Mouse (Mus musculus) G1E (cell line): ENCODE results near the gene Zp3. TPM values are rescaled to one million over a fixed set of nuclear protein-coding genes. Genes with fewer than 3 reads are reported as not detected.
A peak's percentile ranks its signal among the peaks of the same experiment; 100 is the strongest.

ENCODE experiments used
- ATAC-seq: 2 replicates; pipeline ENCODE4 v1.8.0; 2016; ENCODE audit warnings: mild to moderate bottlenecking; ENCODE audit not compliant: insufficient number of reproducible peaks, poor library complexity, low FRiP score, severe bottlenecking; ENCODE audit errors: extremely low read depth
- DNase-seq: peaks from one replicate; pipeline ENCODE4 v3.0.0; 2012; ENCODE audit warnings: low spot score
- H3K27me3 ChIP-seq: 2 replicates; pipeline ENCODE4 v1.6.1; 2012; ENCODE audit warnings: mild to moderate bottlenecking, low read length, inconsistent platforms; ENCODE audit not compliant: insufficient read depth
- H3K36me3 ChIP-seq: replicated peaks from 2 replicates; pipeline ENCODE3; 2012; ENCODE audit warnings: mild to moderate bottlenecking, inconsistent platforms
- H3K4me1 ChIP-seq: 2 replicates; pipeline ENCODE4 v1.6.1; 2012; ENCODE audit warnings: low read depth, low read length, inconsistent platforms, mixed read lengths; ENCODE audit not compliant: insufficient read depth
- H3K4me3 ChIP-seq: 2 replicates; pipeline ENCODE4 v1.5.1; 2012; ENCODE audit warnings: low read depth, mild to moderate bottlenecking, inconsistent platforms, low read length, moderate library complexity, mixed read lengths
- H3K9me3 ChIP-seq: replicated peaks from 2 replicates; pipeline ENCODE4 v1.6.1; 2012; ENCODE audit warnings: inconsistent platforms
- CTCF ChIP-seq: IDR thresholded peaks from 2 replicates; pipeline ENCODE4 v1.5.1; 2012; ENCODE audit warnings: low read depth, low read length, inconsistent platforms, mixed read lengths
- GATA1 ChIP-seq: IDR thresholded peaks from 2 replicates; pipeline ENCODE4 v1.6.1; 2012; ENCODE audit warnings: borderline replicate concordance, low read length, inconsistent platforms, mixed read lengths
- GATA2 ChIP-seq: IDR thresholded peaks from 2 replicates; pipeline ENCODE4 v1.6.1; 2012; ENCODE audit warnings: low read depth, low read length, inconsistent platforms, borderline replicate concordance
- POLR2AphosphoS5 ChIP-seq: IDR thresholded peaks from 2 replicates; pipeline ENCODE4 v1.6.1; 2012; ENCODE audit warnings: low read depth, low read length, inconsistent platforms; ENCODE audit not compliant: insufficient replicate concordance
- TAL1 ChIP-seq: conservative IDR thresholded peaks from 2 replicates; pipeline ENCODE4 v1.6.1; 2012; ENCODE audit warnings: low read depth, low read length, inconsistent platforms, mixed read lengths
- polyA plus RNA-seq: library from polyadenylated mRNA; stranded (reverse); fragments of >175 nt; gene quantifications from 2 replicates; pipeline ENCODE4 v1.2.3, GENCODE M21; 2012
- total RNA-seq, 2 experiments: library from RNA; stranded (forward) in 1 of 2; stranded (reverse) in 1 of 2; fragments of 200-1000 nt in 1 of 2; fragments of >200 nt in 1 of 2; fragmentation: Nextera tagmentation in 1 of 2; gene quantifications; 2 replicates each; pipeline ENCODE4 v1.2.3; 2014 to 2017

Zp3 gene
- total and polyA plus RNA-seq, 3 experiments = not detected

DNA sequence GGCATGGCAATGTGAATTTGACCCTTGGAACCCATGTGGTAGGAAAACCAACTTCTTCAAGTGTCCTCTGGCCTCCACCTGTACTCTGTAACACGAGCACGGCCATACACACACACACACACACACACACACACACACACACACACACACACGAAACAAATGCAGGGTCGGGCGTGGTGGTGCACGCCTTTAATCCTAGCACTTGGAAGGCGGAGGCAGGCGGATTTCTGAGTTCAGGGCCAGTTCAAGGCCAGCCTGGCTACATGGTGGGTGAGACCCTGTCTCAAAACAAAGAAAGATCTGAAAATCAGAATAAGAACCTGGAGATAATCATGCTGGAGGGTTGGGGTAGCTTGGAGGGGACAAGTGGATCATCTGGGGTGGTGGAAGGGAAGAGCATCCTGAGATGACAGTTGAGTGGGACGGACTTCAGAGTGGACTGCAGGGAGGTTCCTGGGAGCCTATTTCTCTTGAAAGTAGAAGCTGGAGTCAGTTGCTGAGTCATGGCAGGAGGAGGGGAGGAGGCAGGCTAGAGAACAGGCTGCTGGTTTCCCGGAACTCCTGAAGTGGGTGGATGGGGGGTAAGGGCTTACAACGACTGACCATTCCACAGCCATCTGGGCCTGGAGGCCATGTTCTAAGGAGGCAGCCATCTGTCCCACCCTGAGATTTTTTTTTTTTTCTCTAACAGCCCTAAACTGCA, 29.0 kb upstream of the Zp3 start:
- DNase-seq (peak; percentile 78), ATAC-seq (peak; percentile 88)
- TF ChIP-seq TAL1 = no peak
- TF ChIP-seq CTCF = no peak
- TF ChIP-seq GATA2 = no peak
- TF ChIP-seq GATA1 = no peak
- no peak for TF ChIP-seq POLR2AphosphoS5

DNA sequence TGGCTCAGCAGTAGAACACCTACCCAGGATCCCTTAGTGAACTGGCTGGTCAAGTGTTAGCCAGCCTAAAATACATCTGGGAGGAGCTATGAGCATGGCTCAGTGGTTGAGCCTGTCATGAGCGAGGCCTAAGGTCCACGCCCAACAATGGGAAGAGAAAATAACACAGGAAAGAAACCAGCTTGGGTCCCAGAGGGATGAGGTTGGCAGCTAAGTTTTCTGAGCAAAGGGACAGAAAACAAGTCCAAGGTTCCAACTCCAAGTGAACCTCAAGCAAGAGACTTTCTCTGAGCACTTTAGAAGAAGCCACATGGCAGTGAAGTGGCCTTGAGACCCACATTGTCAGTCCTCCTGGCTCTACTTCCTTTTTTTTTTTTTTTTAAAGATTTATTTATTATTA, 28.2 kb upstream of the Zp3 start:
- TF ChIP-seq CTCF = no peak
- TF ChIP-seq GATA1 = no peak
- TF ChIP-seq TAL1 = no peak
- no peak for TF ChIP-seq GATA2
- TF ChIP-seq POLR2AphosphoS5 = no peak
- H3K9me3 ChIP-seq = no peaks in the 10 kb centered on the region
- peak overlapping the region; percentile 40; the same call in 1 of the 2 replicates for H3K4me3 ChIP-seq
- H3K36me3 ChIP-seq = no peaks in the 10 kb centered on the region
- no peaks in the 10 kb centered on the region for H3K27me3 ChIP-seq
- ATAC-seq = no peak
- DNase-seq = no peak
- peaks cover 48% of the 10 kb centered on the region for H3K4me1 ChIP-seq

More for the DNA sequence above, 29.0 kb upstream of the Zp3 start:
- H3K27me3 ChIP-seq = no peaks in the 10 kb centered on the region
- no peaks in the 10 kb centered on the region for H3K36me3 ChIP-seq
- H3K4me3 ChIP-seq = peak overlapping the region; percentile 40; the same call in 1 of the 2 replicates
- no peaks in the 10 kb centered on the region for H3K9me3 ChIP-seq
- peaks cover 48% of the 10 kb centered on the region for H3K4me1 ChIP-seq

DNA sequence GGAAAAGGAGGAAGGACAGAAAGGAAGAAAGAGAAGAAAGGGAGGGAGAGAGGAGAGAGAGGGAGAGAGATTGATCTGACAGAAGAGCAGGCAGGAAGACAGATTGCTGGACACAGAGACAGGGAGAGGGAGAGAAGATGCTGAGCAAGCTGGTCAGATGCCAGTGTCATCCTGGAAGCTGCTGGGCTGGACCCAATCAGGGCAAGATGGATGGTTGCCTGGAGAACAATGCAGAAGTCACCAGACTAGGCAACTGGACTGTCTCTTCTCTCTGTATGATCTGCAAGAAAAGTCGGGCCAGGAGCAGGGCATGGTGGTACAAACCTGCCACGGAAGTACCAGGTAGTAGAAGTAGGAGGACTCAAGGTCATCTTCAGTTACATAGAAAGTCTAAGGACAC, 27.1 kb upstream of the Zp3 start:
- no peak for TF ChIP-seq TAL1
- Histone ChIP-seq H3K36me3 (no peaks in the 10 kb centered on the region), H3K27me3 (no peaks in the 10 kb centered on the region), H3K4me1 (peaks cover 52% of the 10 kb centered on the region), H3K4me3 (no peak overlapping the region), H3K9me3 (no peaks in the 10 kb centered on the region)
- ATAC-seq (no peak), DNase-seq (no peak)

DNA sequence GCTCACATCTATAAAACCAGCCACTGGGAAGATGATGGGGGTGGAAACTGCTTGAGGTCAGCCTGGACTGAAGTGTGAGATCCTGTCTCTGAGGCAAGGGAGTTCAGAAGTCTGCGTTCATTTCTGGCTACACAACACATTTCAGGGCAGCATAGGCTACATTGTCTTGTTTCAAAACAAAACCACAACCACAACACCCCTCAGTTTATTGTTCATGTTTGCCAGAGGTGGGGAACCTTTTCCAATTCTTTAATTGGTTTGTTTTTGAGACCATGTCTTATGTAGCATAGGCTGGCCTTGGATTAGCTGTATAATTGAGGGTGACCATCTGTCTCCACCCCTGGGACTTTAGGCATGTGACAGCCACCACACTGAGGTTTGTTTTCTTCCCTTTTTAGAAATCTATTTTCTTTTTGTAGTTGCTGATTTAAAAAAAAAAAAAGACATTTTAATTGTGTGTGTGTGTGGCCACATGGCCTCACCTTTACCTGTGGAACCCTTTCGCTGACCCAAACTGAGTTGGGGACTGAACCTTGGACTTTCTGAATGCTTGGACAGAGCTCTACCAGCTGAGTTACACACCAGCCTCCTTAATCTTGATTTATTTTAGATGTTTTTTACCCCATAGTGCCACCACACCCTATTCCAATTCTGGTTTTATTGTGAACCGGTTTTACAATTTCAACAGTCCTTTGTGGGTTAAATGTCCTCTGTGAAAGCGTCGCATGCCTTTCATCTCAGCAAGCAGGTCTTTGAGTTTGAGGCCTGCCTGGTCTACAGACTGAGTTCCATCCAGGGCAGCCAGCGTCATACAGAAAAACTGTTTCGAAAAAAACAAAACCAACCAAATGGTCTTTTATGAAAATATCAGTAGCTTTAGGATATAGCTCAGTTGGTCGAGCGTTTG, 23.3 kb upstream of the Zp3 start:
- H3K36me3 ChIP-seq = peaks cover 15% of the 10 kb centered on the region
- TF ChIP-seq GATA1 (no peak), CTCF (no peak), GATA2 (no peak), TAL1 (no peak), POLR2AphosphoS5 (no peak)
- no peaks in the 10 kb centered on the region for H3K9me3 ChIP-seq
- H3K27me3 ChIP-seq = no peaks in the 10 kb centered on the region
- H3K4me1 ChIP-seq = peaks cover 72% of the 10 kb centered on the region
- ATAC-seq = no peak
- no peak for DNase-seq
- H3K4me3 ChIP-seq = peak overlapping the region; percentile 48; the same call in 1 of the 2 replicates

DNA sequence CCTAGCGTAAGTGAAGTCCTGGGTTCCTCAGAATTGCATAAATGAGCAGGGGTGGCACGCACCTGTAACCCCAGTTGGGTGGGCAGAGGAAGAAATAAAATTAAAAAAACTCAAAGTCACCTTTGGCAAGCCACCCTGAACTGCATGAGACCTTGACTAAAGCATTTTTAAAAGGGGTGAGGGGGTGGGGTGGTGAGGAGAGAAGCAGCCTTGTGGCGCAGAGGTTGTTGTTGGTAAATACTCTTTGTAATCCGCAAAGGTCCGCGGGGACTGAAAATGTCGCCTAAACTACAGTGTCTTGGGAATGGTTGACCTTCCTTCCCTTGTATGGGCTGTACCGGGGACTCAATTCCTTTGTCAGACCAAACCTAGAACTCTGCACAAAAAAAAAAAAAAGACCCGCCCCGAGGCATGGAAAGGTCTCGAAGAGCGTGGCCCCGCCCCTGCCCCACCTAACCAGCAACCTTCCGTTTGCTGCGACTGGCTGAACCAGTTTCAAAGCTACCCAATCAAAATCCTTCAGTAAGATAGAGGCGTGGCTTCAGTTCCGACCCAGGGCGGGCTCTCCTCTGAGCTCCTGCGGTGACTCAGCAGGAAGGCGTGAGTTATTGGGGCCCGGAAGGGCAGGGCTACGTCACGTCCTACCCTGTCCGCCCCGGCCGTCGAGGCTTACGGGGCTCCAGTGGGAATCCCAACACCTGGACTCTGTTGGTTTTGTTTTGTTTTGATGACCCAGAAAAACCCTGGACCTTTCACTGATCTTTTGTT, 22.5 kb upstream of the Zp3 start:
- H3K4me1 ChIP-seq = peaks cover 72% of the 10 kb centered on the region

DNA sequence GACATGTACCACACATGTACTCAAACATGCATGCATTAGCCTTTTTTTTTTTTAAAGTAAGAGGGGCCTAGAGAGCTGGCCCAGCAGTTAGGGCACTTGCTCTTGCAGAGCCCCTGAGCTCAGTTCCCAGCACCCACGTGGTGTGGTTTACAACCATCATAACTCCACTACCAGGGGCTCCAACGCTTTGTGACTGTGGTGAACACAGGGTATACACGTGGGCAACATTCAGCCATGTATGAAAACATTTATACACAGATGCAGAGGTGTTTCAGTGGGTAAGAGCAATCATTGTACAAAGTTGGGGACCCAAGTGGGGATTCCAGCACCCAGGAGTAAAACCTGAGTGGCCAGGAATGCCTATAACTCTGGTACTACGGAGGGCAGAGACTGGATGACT, 21.5 kb upstream of the Zp3 start:
- no peak for ATAC-seq
- Histone ChIP-seq H3K4me3 (peak overlapping the region; percentile 57; the same call in 1 of the 2 replicates), H3K4me1 (peaks cover 74% of the 10 kb centered on the region)

More for the DNA sequence above, 22.5 kb upstream of the Zp3 start:
- Histone ChIP-seq H3K9me3 (no peaks in the 10 kb centered on the region), H3K36me3 (peaks cover 15% of the 10 kb centered on the region), H3K4me3 (peak overlapping the region; percentile 57; the same call in 1 of the 2 replicates), H3K27me3 (no peaks in the 10 kb centered on the region)
- ATAC-seq = peak; percentile 85
- TF ChIP-seq GATA2 (no peak), GATA1 (no peak), CTCF (no peak), TAL1 (no peak), POLR2AphosphoS5 (no peak)
- DNase-seq = peak; percentile 86

More for the DNA sequence above, 21.5 kb upstream of the Zp3 start:
- no peak for DNase-seq
- Histone ChIP-seq H3K36me3 (peaks cover 15% of the 10 kb centered on the region), H3K27me3 (no peaks in the 10 kb centered on the region), H3K9me3 (no peaks in the 10 kb centered on the region)
- no peak for TF ChIP-seq POLR2AphosphoS5
